Mouse (Mus musculus) natural killer cell, adult 2 months (primary cell): ENCODE results near the gene AI837181.

Experiments used
- DNase-seq, 2 experiments: peaks; one replicate each; pipeline ENCODE4 v3.0.0; 2022; ENCODE audit warnings: low spot score in 2 of 2

Gene AI837181

DNA sequence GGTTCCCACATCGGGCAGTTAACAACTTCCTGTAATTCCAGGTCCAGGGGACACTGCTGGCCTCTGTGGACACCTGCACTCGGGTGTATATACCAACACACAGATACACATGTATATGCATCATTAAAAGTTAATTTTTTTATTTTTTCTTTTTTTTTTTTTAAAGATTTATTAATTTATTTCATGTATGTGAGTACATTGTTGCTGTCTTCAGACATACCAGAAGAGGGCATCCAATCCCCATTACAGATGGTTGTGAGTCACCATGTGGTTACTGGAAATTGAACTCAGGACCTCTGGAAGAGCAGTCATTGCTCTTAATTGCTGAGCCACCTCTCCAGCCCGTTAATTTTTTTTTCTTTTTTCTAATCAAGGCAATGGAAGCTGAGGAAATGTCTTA lies 47.9 kb downstream of the AI837181 start:
- no peak for DNase-seq

DNA sequence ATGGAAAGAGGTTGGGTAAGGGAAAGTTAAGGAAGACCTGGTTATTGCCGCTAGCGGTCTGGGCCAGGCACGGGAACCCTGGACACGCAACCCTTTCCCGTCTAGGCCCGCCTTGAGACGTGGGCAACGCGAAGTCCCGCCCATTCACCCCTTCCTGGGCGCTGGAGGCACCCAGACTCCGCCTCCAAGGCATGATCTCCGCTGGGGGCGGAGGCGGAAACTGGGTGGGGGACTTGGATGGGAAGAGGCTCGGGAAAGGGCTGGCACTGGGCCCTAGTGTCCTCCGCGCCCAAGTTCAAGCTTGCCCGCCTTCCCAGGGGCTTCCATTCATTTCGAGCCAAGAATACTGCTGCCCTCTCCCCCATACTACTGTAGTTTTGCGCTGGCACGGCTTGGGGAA lies 48.8 kb downstream of the AI837181 start, which contains the start of gene Efemp2:
Gene Efemp2 (plus strand): TSS at position 235 of the 400 bp plus-strand sequence.
- no peak for DNase-seq

DNA sequence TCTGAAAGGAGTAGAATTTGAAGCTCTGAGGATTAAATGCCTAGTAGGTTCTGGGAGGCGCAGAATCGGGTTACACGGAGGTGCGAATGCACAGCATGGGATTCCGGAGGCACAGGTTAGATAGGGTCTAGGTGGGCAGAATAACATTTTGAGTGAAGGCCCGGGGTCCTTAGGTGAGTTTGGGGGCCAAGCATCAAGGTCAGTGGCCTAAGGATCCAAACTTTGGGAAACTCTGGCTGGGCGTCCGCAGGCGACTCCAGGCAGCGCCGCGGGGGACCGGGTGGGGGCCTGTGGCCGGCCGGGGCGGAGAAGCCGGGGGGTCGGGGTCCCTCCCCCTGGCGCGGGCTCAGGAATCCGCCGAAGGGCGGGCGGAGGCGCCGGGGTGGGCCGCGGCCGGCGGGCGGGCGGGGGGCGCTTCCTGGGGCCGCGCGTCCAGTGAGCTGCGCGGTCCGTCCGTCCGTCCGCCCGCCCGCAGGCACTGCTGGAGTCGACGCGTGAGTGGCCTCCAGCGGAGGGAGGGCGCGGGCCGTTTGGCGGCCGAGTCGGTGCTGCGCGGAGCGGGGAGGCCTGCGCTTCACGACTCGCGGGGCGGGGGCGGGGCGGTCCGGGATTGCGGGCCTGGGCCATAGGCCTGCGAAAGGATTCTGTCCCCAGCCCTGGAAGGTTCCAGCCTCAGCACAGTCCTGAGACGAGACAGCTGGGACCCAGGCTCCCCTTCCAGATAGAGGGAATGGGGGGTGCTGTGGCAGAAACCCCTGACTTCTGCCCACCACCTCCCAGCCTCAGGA lies 49.5 kb downstream of the AI837181 start:
- DNase-seq, result no peak

DNA sequence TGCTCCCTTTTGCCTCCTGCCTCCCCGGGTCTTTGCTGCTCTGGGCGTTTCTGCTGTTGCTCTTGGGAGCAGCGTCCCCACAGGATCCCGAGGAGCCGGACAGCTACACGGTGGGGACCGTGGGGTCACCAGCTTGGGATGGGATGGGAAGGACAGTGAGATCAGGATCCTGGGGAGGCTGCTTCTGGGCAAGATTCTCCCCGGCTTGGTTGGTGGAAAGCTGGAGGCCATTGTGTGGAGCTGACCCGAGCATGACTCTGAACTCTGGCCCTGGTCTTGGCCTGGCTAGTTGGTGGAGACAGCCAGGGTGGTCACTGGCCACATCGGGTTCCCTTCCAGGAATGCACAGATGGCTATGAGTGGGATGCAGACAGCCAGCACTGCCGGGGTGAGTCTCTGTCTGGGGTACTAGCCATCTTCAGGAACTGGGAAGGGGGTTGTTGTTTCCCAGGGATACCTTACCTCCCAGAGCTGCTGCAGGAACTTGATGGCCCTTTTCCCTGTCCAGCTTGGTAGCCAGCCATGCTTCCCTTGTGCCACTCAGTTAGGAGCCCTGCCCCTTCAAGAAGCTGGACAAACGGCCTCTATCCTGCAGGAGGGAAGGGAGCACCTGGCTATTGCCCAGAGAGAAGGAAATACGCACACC lies 50.2 kb downstream of the AI837181 start:
- DNase-seq, result no peak
